Mouse (Mus musculus): ENCODE results near the gene Stom. TPM values are rescaled to one million over a fixed set of nuclear protein-coding genes. Genes with fewer than 3 reads are reported as not detected.
A peak's percentile ranks its signal among the peaks of the same experiment; 100 is the strongest.

Gene Stom
- polyA plus RNA-seq, 1 experiment: 350 TPM

DNA sequence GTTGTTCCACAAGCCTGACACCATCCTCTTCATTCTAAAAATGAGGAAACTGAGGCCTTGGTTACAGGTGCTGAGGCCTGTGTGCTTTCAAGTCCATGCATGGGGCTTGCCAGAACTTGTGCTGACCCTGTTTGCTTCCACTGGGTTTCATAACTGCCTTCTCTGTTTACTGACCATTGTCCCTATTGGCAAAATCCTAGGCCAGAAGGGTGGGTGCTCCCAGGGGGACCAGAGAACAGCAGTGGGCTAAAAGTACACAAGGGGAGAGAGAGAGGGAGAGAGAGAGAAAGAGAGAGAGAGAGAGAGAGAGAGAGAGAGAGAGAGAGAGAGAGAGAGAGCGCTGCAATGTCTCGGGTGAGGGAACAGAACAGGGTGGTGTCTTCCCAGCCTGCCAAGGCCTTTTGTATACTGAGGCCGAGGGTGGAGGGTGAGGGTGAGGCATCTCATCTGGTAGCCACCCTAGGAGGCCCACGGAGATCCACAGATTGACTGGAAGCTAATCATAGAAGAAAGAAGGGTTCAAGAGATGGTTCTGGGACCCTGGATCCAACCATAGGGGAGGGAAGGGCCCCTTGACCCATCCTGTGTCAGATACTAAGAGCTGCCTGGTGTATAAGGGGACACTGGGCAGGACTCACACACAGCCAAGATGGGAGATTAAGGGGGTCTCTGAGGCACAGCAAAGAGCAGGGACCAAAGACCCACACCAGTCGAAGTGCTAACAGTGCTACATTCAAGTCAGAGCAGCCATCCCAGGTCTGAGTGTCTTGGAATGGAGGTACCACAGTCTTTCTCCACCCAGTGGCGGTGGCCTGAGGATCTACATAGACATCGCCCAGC lies 58.2 kb downstream of the Stom start:
- Histone ChIP-seq H3K27ac (ENCODE audit: insufficient read depth, low read depth, low read length) (no peak overlapping the region), H3K4me1 (ENCODE audit: control insufficient read depth, insufficient read depth, low read length) (peaks cover 10% of the 10 kb centered on the region), H3K4me3 (ENCODE audit: insufficient read depth, low read length) (no peak overlapping the region)
- TF ChIP-seq CTCF (IDR thresholded peaks at IDR 0.05; ENCODE audit: low read depth, low read length) (no peak), POLR2A (IDR thresholded peaks at IDR 0.05; ENCODE audit: borderline replicate concordance, low read depth, low read length) (no peak)

- no peak overlapping the region for H3K4me3 ChIP-seq (ENCODE audit: insufficient read depth, low read length)
- H3K4me1 ChIP-seq (ENCODE audit: control insufficient read depth, insufficient read depth, low read length): peaks cover 19% of the 10 kb centered on the region
Observed at GRCm38 (mm10) chr2:35277686-35278085, 59.1 kb downstream of the Stom start.

DNA sequence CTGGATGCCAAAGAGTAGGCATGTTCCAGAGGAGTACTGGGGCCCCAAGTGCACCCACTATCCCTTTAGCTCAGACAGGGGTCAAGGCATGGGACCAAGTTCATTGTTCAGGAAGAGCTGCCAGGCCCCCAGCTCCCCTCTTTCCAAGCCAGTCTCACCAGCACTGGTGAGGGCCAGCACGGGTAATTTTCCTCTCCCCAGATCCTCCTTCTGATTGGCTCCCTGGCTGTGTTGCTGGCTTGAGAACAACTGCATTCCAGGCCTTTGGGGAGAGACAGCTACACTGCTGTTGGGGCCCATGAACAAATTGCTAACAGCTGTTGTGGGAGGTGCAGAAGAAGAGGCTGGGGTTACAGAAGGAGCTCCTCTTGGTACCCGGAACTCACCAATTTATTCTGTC lies 63.2 kb downstream of the Stom start:
- Histone ChIP-seq H3K4me1 (ENCODE audit: control insufficient read depth, insufficient read depth, low read length) (peaks cover 56% of the 10 kb centered on the region), H3K27ac (ENCODE audit: insufficient read depth, low read depth, low read length) (no peak overlapping the region), H3K4me3 (ENCODE audit: insufficient read depth, low read length) (no peak overlapping the region)
- TF ChIP-seq POLR2A (IDR thresholded peaks at IDR 0.05; ENCODE audit: borderline replicate concordance, low read depth, low read length): no peak
- no peak for TF ChIP-seq CTCF (IDR thresholded peaks at IDR 0.05; ENCODE audit: low read depth, low read length)

More at GRCm38 (mm10) chr2:35277686-35278085, 59.1 kb downstream of the Stom start:
- no peak for TF ChIP-seq CTCF (IDR thresholded peaks at IDR 0.05; ENCODE audit: low read depth, low read length)
- TF ChIP-seq POLR2A (IDR thresholded peaks at IDR 0.05; ENCODE audit: borderline replicate concordance, low read depth, low read length): no peak
- no peak overlapping the region for H3K27ac ChIP-seq (ENCODE audit: insufficient read depth, low read depth, low read length)

- TF ChIP-seq POLR2A (IDR thresholded peaks at IDR 0.05; ENCODE audit: borderline replicate concordance, low read depth, low read length) (no peak), CTCF (IDR thresholded peaks at IDR 0.05; ENCODE audit: low read depth, low read length) (no peak)
- Histone ChIP-seq H3K4me3 (ENCODE audit: insufficient read depth, low read length) (no peak overlapping the region), H3K27ac (ENCODE audit: insufficient read depth, low read depth, low read length) (no peak overlapping the region), H3K4me1 (ENCODE audit: control insufficient read depth, insufficient read depth, low read length) (peaks cover 53% of the 10 kb centered on the region)
Observed at GRCm38 (mm10) chr2:35272881-35273280, 63.9 kb downstream of the Stom start.

- no peak for TF ChIP-seq POLR2A (IDR thresholded peaks at IDR 0.05; ENCODE audit: borderline replicate concordance, low read depth, low read length)
- TF ChIP-seq CTCF (IDR thresholded peaks at IDR 0.05; ENCODE audit: low read depth, low read length): no peak
- Histone ChIP-seq H3K4me3 (ENCODE audit: insufficient read depth, low read length) (no peak overlapping the region), H3K27ac (ENCODE audit: insufficient read depth, low read depth, low read length) (peak overlapping the region; percentile 78), H3K4me1 (ENCODE audit: control insufficient read depth, insufficient read depth, low read length) (peaks cover 50% of the 10 kb centered on the region)
Observed at GRCm38 (mm10) chr2:35271817-35272216, 65.0 kb downstream of the Stom start.

DNA sequence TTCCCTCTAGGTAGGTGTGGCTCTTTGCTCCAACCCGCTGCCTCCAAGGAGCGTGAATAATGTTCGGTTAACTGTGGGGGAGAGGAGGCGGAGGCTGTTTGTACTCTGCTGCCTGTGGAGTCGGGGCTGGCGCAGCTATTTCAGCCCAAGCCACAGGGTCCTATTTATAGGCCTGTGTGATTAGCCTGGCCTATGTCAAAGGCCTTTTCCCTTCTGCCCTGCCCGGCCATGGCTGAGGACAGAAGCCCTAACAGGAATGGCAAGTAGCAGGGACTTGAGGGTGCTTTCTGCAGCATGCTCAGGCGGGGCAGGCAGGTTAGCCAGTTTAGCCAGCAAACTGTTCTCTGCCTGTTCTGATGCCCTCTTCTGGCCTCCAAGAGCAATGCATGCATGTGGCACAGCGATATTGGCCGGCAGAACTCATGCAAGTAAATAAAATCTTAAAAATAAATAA lies 66.2 kb downstream of the Stom start:
- H3K27ac ChIP-seq (ENCODE audit: insufficient read depth, low read depth, low read length): peak overlapping the region; percentile 31
- TF ChIP-seq CTCF (IDR thresholded peaks at IDR 0.05; ENCODE audit: low read depth, low read length) (peak; percentile 74), POLR2A (IDR thresholded peaks at IDR 0.05; ENCODE audit: borderline replicate concordance, low read depth, low read length) (no peak)
- no peak overlapping the region for H3K4me3 ChIP-seq (ENCODE audit: insufficient read depth, low read length)
- peaks cover 51% of the 10 kb centered on the region for H3K4me1 ChIP-seq (ENCODE audit: control insufficient read depth, insufficient read depth, low read length)

GRCm38 (mm10) chr2:35269716-35270260 lies 67.0 kb downstream of the Stom start:
- no peak overlapping the region for H3K4me3 ChIP-seq (ENCODE audit: insufficient read depth, low read length)
- H3K27ac ChIP-seq (ENCODE audit: insufficient read depth, low read depth, low read length): peak overlapping the region; percentile 31
- H3K4me1 ChIP-seq (ENCODE audit: control insufficient read depth, insufficient read depth, low read length): peaks cover 54% of the 10 kb centered on the region
- no peak for TF ChIP-seq CTCF (IDR thresholded peaks at IDR 0.05; ENCODE audit: low read depth, low read length)
- no peak for TF ChIP-seq POLR2A (IDR thresholded peaks at IDR 0.05; ENCODE audit: borderline replicate concordance, low read depth, low read length)

- H3K4me3 ChIP-seq (ENCODE audit: insufficient read depth, low read length): no peak overlapping the region
- no peak overlapping the region for H3K27ac ChIP-seq (ENCODE audit: insufficient read depth, low read depth, low read length)
- no peak for TF ChIP-seq POLR2A (IDR thresholded peaks at IDR 0.05; ENCODE audit: borderline replicate concordance, low read depth, low read length)
- TF ChIP-seq CTCF (IDR thresholded peaks at IDR 0.05; ENCODE audit: low read depth, low read length): no peak
- peaks cover 58% of the 10 kb centered on the region for H3K4me1 ChIP-seq (ENCODE audit: control insufficient read depth, insufficient read depth, low read length)
Observed at GRCm38 (mm10) chr2:35269136-35269535, 67.6 kb downstream of the Stom start.

GRCm38 (mm10) chr2:35267876-35268566 lies 68.8 kb downstream of the Stom start:
- Histone ChIP-seq H3K27ac (ENCODE audit: insufficient read depth, low read depth, low read length) (no peak overlapping the region), H3K4me3 (ENCODE audit: insufficient read depth, low read length) (no peak overlapping the region), H3K4me1 (ENCODE audit: control insufficient read depth, insufficient read depth, low read length) (peaks cover 52% of the 10 kb centered on the region)
- TF ChIP-seq CTCF (IDR thresholded peaks at IDR 0.05; ENCODE audit: low read depth, low read length) (no peak), POLR2A (IDR thresholded peaks at IDR 0.05; ENCODE audit: borderline replicate concordance, low read depth, low read length) (no peak)

All from bone marrow macrophage, adult 2 months (primary cell).